In genomic region chr8:94057157-94057854, GRCm38 (mm10) we compare ENCODE assay signal across 9 mouse cellular contexts. TPM values are rescaled to one million over a fixed set of nuclear protein-coding genes. Genes with fewer than 3 reads are reported as not detected.
DNase-seq lines count a peak whose midpoint lies in the region; ATAC-seq and TF ChIP-seq lines count a peak whose summit lies in the region.
"Had no signal": no experiment of that assay in that cellular context is flagged by ENCODE, and none has a peak within 500 bp of the region (broad histone marks: within the 10 kb centered on the region; RNA-seq: fewer than 3 reads in every experiment).

No protein-coding gene starts in this region.

- TF ChIP-seq CTCF in midbrain, postnatal 0 days (IDR thresholded peaks at IDR 0.05): peak; percentile 89

- in situ Hi-C loops in ES-E14 (cut with MboI; ENCODE audit: low sequenced_read_pairs in 2 of 2, unreplicated experiment in 2 of 2): no loop called here

- H3K4me3 ChIP-seq in ES-E14 (ENCODE audit: insufficient read depth in 1 of 2, low read depth in 1 of 2, low read length in 2 of 2, poor library complexity in 1 of 2, severe bottlenecking in 1 of 2): no peak overlapping the region
- no peak overlapping the region for H3K4me3 ChIP-seq in midbrain, postnatal 0 days (ENCODE audit: low read depth, low read length)
- H3K4me3 ChIP-seq: liver, embryonic 15.5 days had no signal

- no peak overlapping the region for H3K9ac ChIP-seq in ES-E14 (ENCODE audit: insufficient read depth, low read depth, low read length, poor library complexity, severe bottlenecking)
- no peak overlapping the region for H3K9ac ChIP-seq in midbrain, postnatal 0 days (replicated peaks; ENCODE audit: low read length, poor library complexity, severe bottlenecking)
- H3K9ac ChIP-seq: liver, embryonic 15.5 days had no signal

- no peaks in the 10 kb centered on the region for H3K27me3 ChIP-seq in midbrain, postnatal 0 days (ENCODE audit: insufficient read depth, low read length)
- H3K27me3 ChIP-seq: liver, embryonic 15.5 days had no signal

- peak; percentile 66 for DNase-seq in layer of hippocampus, adult 11-12 months (ENCODE audit: low spot score)
- DNase-seq in layer of hippocampus, adult 9-10 months (ENCODE audit: low spot score): no peak
- DNase-seq in ES-E14 (ENCODE audit: low read depth, low spot score): peak; percentile 36
- DNase-seq in brain, adult 2 months (ENCODE audit: low read depth, low spot score): peak; percentile 71
- DNase-seq in forelimb bud, embryonic 11.5 days (ENCODE audit: low read depth, low spot score): peak; percentile 44
- DNase-seq in layer of hippocampus, postnatal 36 days: peak; percentile 26 to 37
- peak; percentile 74 for DNase-seq in midbrain, postnatal 0 days (ENCODE audit: low spot score)
- DNase-seq in urinary bladder, postnatal 36 days (ENCODE audit: low spot score in 2 of 2): peak; percentile 20 to 31

- no peak overlapping the region for H3K27ac ChIP-seq in ES-E14 (ENCODE audit: insufficient read depth, low read depth, low read length, poor library complexity, severe bottlenecking)
- H3K27ac ChIP-seq in midbrain, postnatal 0 days (ENCODE audit: low read depth, low read length): no peak overlapping the region
- H3K27ac ChIP-seq: liver, embryonic 15.5 days had no signal

- no peaks in the 10 kb centered on the region; the same call in 1 of the 2 replicates for H3K9me3 ChIP-seq in ES-E14 (ENCODE audit: control insufficient read depth, insufficient read depth, low read depth, low read length)
- no peaks in the 10 kb centered on the region for H3K9me3 ChIP-seq in midbrain, postnatal 0 days (ENCODE audit: low read length)
- H3K9me3 ChIP-seq: liver, embryonic 15.5 days had no signal

- peaks cover 7% of the 10 kb centered on the region; the same call in 1 of the 2 replicates for H3K36me3 ChIP-seq in ES-E14 (ENCODE audit: control insufficient read depth, insufficient read depth, low read length, poor library complexity, severe bottlenecking)
- peaks cover 55% of the 10 kb centered on the region for H3K36me3 ChIP-seq in midbrain, postnatal 0 days (ENCODE audit: insufficient read depth, low read length)

- 61% methylated on average over 6 of the region's 6 CpGs for WGBS in midbrain, postnatal 0 days

- no peaks in the 10 kb centered on the region for H3K4me1 ChIP-seq in ES-E14 (ENCODE audit: control insufficient read depth in 2 of 2, insufficient read depth in 2 of 2, low read length in 2 of 2, poor library complexity in 1 of 2)
- H3K4me1 ChIP-seq in midbrain, postnatal 0 days (ENCODE audit: insufficient read depth, low read length): no peaks in the 10 kb centered on the region
- H3K4me1 ChIP-seq: liver, embryonic 15.5 days had no signal

- no peak overlapping the region for H3K4me2 ChIP-seq in midbrain, postnatal 0 days (ENCODE audit: low read depth, low read length, poor library complexity, severe bottlenecking)
- H3K4me2 ChIP-seq: liver, embryonic 15.5 days had no signal

- ATAC-seq in midbrain, postnatal 0 days (ENCODE audit: low FRiP score): no peak

TF ChIP-seq in ES-E14, 5 proteins besides CTCF, POLR2A, EP300 and RAD21:
- TF ChIP-seq HCFC1 (IDR thresholded peaks at IDR 0.05; ENCODE audit: borderline replicate concordance, insufficient read depth, low read length) (no peak), MAFK (IDR thresholded peaks at IDR 0.05; ENCODE audit: insufficient read depth, low read depth, low read length) (no peak), ZC3H11A (IDR thresholded peaks at IDR 0.05; ENCODE audit: borderline replicate concordance, low read depth, low read length) (peak; percentile 49), CHD2 (IDR thresholded peaks at IDR 0.05; ENCODE audit: low read depth, low read length) (no peak)

RNA-seq across cellular contexts. Expression of gene Ogfod1, which starts 20.3 kb away (rescaled TPM):
- 17.0 and 19.1 TPM in 2 replicates for total RNA-seq in ES-E14 (2012; rRNA removed)
- total RNA-seq in layer of hippocampus, postnatal 36 days (2021): 100 to 1,000 TPM; 108 to 119 TPM
- total RNA-seq in midbrain, postnatal 0 days (2014; rRNA removed): 17.3 and 20.1 TPM in 2 replicates
- 7.8 and 8.9 TPM in 2 replicates for polyA plus RNA-seq in midbrain, postnatal 0 days (2015; fragmentation: Nextera tagmentation; extraction: Ambion mirVana)

RNA-seq across cellular contexts. Expression of gene Nudt21, which starts 20.5 kb away (rescaled TPM):
- total RNA-seq in ES-E14 (2012; rRNA removed): 139 and 152 TPM in 2 replicates
- total RNA-seq in layer of hippocampus, postnatal 36 days (2021): 10 to 100 TPM; 52.7 to 60.7 TPM
- 61.5 and 82.5 TPM in 2 replicates for total RNA-seq in midbrain, postnatal 0 days (2014; rRNA removed)
- polyA plus RNA-seq in midbrain, postnatal 0 days (2015; fragmentation: Nextera tagmentation; extraction: Ambion mirVana): 90.1 and 92.3 TPM in 2 replicates

RNA-seq across cellular contexts. Expression of gene Bbs2, which starts 41.4 kb away (rescaled TPM):
- total RNA-seq in ES-E14 (2012; rRNA removed): 25.6 and 26.0 TPM in 2 replicates
- 10 to 100 TPM; 21.7 to 27.3 TPM for total RNA-seq in layer of hippocampus, postnatal 36 days (2021)
- total RNA-seq in midbrain, postnatal 0 days (2014; rRNA removed): 20.7 and 27.6 TPM in 2 replicates
- polyA plus RNA-seq in midbrain, postnatal 0 days (2015; fragmentation: Nextera tagmentation; extraction: Ambion mirVana): 16.2 and 17.5 TPM in 2 replicates

RNA-seq across cellular contexts. Expression of gene Amfr, which starts 44.7 kb away (rescaled TPM):
- 67.1 and 73.6 TPM in 2 replicates for total RNA-seq in ES-E14 (2012; rRNA removed)
- total RNA-seq in layer of hippocampus, postnatal 36 days (2021): 100 to 1,000 TPM; 121 to 128 TPM
- total RNA-seq in midbrain, postnatal 0 days (2014; rRNA removed): 214 and 227 TPM in 2 replicates
- polyA plus RNA-seq in midbrain, postnatal 0 days (2015; fragmentation: Nextera tagmentation; extraction: Ambion mirVana): 80.4 and 84.8 TPM in 2 replicates
